Mouse (Mus musculus) ES-Bruce4 (cell line): ENCODE measurements around the gene Mxd4.

ENCODE experiments used
- CTCF ChIP-seq: IDR thresholded peaks from one replicate; pipeline ENCODE4 v1.8.1; 2011; ENCODE audit warnings: low read depth, low read length
- EP300 ChIP-seq: IDR thresholded peaks from 2 replicates; pipeline ENCODE4 v1.6.1; 2011; ENCODE audit warnings: low read depth, low read length; ENCODE audit not compliant: insufficient read depth
- POLR2A ChIP-seq: IDR thresholded peaks from one replicate; pipeline ENCODE4 v1.8.1; 2011; ENCODE audit warnings: low read length; ENCODE audit not compliant: insufficient read depth

- TF ChIP-seq POLR2A (no peak), CTCF (peak; percentile 93), EP300 (no peak)
Measured at GRCm38 (mm10) chr5:34210279-34210678, 22.8 kb upstream of the Mxd4 start.
